Mouse (Mus musculus): ENCODE data around the gene Rrp7a.

DNA sequence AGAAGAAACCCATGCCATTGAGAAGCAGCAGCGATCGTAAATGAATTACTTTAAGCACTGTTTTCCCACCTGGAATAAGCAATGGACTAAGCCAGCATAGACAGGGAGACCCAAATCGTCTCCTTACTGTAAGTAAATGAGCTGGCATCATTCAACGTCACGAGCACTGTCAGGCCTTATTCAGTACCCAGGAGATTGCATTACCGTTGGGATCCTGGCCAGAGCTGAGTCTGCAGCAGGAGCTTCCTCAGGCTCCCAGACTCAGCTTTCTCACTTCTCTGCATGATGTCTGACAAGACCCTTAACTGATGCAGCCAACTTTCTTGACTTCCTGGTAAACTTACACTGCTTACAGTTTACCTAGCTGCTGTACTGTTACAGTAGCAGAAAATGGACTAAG lies 12.1 kb upstream of the Rrp7a start:
- TF ChIP-seq TAL1 (IDR thresholded peaks at IDR 0.05; ENCODE audit: low read length) = no peak
- TF ChIP-seq GATA1 (IDR thresholded peaks at IDR 0.05; ENCODE audit: low read length) = no peak

All from erythroblast, embryonic 14.5 days (primary cell).